8 mouse cellular contexts compared by ENCODE assay signal in the genomic region with DNA sequence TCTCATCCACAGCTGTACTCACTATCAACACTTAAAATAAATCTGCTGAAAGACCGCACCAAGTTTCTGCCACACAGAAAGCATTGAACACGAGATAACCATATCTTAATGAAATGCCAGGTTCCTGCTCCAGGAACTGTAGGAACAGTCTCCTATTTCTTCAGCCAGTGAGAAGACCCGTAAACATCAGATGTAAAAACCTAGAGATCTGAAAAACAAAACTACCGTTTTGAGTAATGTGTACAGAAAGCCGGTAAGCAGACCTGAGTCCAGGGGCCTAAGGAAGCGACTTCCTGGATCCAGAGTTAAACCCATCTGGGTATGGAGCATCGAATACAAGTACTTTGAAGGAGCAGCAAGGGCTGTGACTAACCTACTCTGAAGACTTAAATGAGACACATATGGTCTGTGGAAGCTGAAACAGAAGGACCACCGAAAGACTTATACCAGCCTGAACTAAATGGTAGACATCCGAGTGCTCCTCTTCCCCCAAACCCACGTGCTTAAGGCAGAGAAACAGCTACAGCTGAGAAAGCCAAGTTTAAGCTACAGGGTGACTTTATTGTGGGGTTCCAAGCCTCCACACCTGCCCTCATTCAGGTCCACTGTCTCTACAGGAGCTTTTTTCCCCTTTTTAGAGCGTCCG. TPM values are rescaled to one million over a fixed set of nuclear protein-coding genes. Genes with fewer than 3 reads are reported as not detected.
DNase-seq lines count a peak whose midpoint lies in the region; ATAC-seq and TF ChIP-seq lines count a peak whose summit lies in the region.

No protein-coding gene starts in this region.

- peak overlapping the region; percentile 20 for H3ac ChIP-seq in C2C12 (ENCODE audit: control insufficient read depth, insufficient read length, low read depth)

- peaks cover 1% of the 10 kb centered on the region for H3K79me2 ChIP-seq in C2C12 (ENCODE audit: control insufficient read depth, insufficient read depth)

- H3K36me3 ChIP-seq in C2C12 (ENCODE audit: control insufficient read depth, insufficient read depth), result no peaks in the 10 kb centered on the region
- H3K36me3 ChIP-seq in forebrain, embryonic 10.5 days (replicated peaks), result no peaks in the 10 kb centered on the region
- H3K36me3 ChIP-seq in liver, embryonic 13.5 days, result no peaks in the 10 kb centered on the region

- peaks cover 27% of the 10 kb centered on the region for H3K4me1 ChIP-seq in forebrain, embryonic 10.5 days
- H3K4me1 ChIP-seq in liver, embryonic 13.5 days (replicated peaks), result peaks cover 73% of the 10 kb centered on the region

- no peaks in the 10 kb centered on the region for H3K27me3 ChIP-seq in C2C12 (ENCODE audit: control insufficient read depth, insufficient read depth, insufficient read length)
- no peaks in the 10 kb centered on the region for H3K27me3 ChIP-seq in forebrain, embryonic 10.5 days (ENCODE audit: poor library complexity, severe bottlenecking)
- no peaks in the 10 kb centered on the region for H3K27me3 ChIP-seq in liver, embryonic 13.5 days

- 25% methylated on average over 12 of the region's 12 CpGs for WGBS in forebrain, embryonic 10.5 days
- WGBS in liver, embryonic 13.5 days (ENCODE audit: insufficient replicate concordance), result 4% methylated on average over 12 of the region's 12 CpGs

- H3K27ac ChIP-seq in gastrocnemius, adult 2 months, result peak overlapping the region; percentile 98
- peak overlapping the region; percentile 98 for H3K27ac ChIP-seq in forebrain, embryonic 10.5 days
- peak overlapping the region; percentile 100 for H3K27ac ChIP-seq in liver, embryonic 13.5 days

- no peak for ATAC-seq in liver, embryonic 13.5 days (ENCODE audit: low read depth)

- H3K4me2 ChIP-seq in liver, embryonic 13.5 days, result peak overlapping the region; percentile 88

- TF ChIP-seq CTCF in gastrocnemius, adult 2 months (IDR thresholded peaks at IDR 0.05), result no peak
- no peak for TF ChIP-seq CTCF in C2C12 (IDR thresholded peaks at IDR 0.05; ENCODE audit: control insufficient read depth, insufficient read depth, insufficient read length)

- peak overlapping the region; percentile 94 for H3K9ac ChIP-seq in liver, embryonic 13.5 days

- no peak for DNase-seq in gastrocnemius, adult 2 months
- no peak for DNase-seq in gastrocnemius, postnatal 10 days
- DNase-seq in forebrain, embryonic 10.5 days (ENCODE audit: extremely low spot score, low spot score), result no peak
- DNase-seq in liver, embryonic 13.5 days, result peak; percentile 34
- DNase-seq in cerebellum, postnatal 25 days, result no peak
- no peak for DNase-seq in left cerebral cortex, postnatal 10 days (ENCODE audit: extremely low spot score in 1 of 2, low spot score in 2 of 2)
- DNase-seq in right cerebral cortex, adult 18-20 months, result no peak

- H3K4me3 ChIP-seq in gastrocnemius, adult 2 months, result peak overlapping the region; percentile 74
- H3K4me3 ChIP-seq in C2C12 (ENCODE audit: insufficient read depth, poor library complexity, severe bottlenecking), result peak overlapping the region; percentile 31
- peak overlapping the region; percentile 62 for H3K4me3 ChIP-seq in forebrain, embryonic 10.5 days
- peak overlapping the region; percentile 71 for H3K4me3 ChIP-seq in liver, embryonic 13.5 days (replicated peaks)

- H3K9me3 ChIP-seq in forebrain, embryonic 10.5 days, result no peaks in the 10 kb centered on the region
- H3K9me3 ChIP-seq in liver, embryonic 13.5 days (replicated peaks), result no peaks in the 10 kb centered on the region

- intact Hi-C loops in gastrocnemius, adult 2 months (cut with DNase I), result loop anchor here (10.0 kb wide), 1 partner anchor 258 kb away; no protein-coding TSS in a partner anchor
- intact Hi-C loops in left cerebral cortex, postnatal 10 days (cut with DNase I), result no loop called here

- no peaks in the 10 kb centered on the region for H3K79me3 ChIP-seq in C2C12 (ENCODE audit: low read depth)

TF ChIP-seq in C2C12, 6 proteins besides CTCF, POLR2A, EP300 and RAD21:
- TF ChIP-seq MAX (IDR thresholded peaks at IDR 0.05), result peak; percentile 49
- TF ChIP-seq CEBPB (IDR thresholded peaks at IDR 0.05; ENCODE audit: low read depth), result no peak

RNA-seq across cellular contexts. Expression of a gene that starts 1.0 kb away (rescaled TPM):
- 1 to 10 TPM; 4.2 to 4.5 TPM for total RNA-seq in gastrocnemius, adult 2 months (2021)
- total RNA-seq in gastrocnemius, postnatal 10 days (2021), result 10 to 100 TPM; 19.9 to 21.8 TPM
- polyA plus RNA-seq in C2C12 (2012; fragmentation: generic; extraction: Trizol), result 0.80 TPM
- polyA plus RNA-seq in forebrain, embryonic 10.5 days (2016; fragmentation: Nextera tagmentation; extraction: Ambion mirVana), result 0.38 and 0.49 TPM in 2 replicates
- polyA plus RNA-seq in liver, embryonic 13.5 days (2015; fragmentation: Nextera tagmentation; extraction: Ambion mirVana), result 1.3 and 1.5 TPM in 2 replicates
- 10 to 100 TPM in 1 of 2 experiments, 1 to 10 TPM in 1; 9.6 to 11.8 TPM for total RNA-seq in left cerebral cortex, postnatal 10 days (2021)

RNA-seq across cellular contexts. Expression of a gene that starts 4.8 kb away (rescaled TPM):
- 10 to 100 TPM; 12.4 to 13.8 TPM for total RNA-seq in gastrocnemius, adult 2 months (2021)
- 10 to 100 TPM; 16.3 to 17.6 TPM for total RNA-seq in gastrocnemius, postnatal 10 days (2021)
- 322 TPM for polyA plus RNA-seq in C2C12 (2012; fragmentation: generic; extraction: Trizol)
- 101 and 103 TPM in 2 replicates for polyA plus RNA-seq in forebrain, embryonic 10.5 days (2016; fragmentation: Nextera tagmentation; extraction: Ambion mirVana)
- polyA plus RNA-seq in liver, embryonic 13.5 days (2015; fragmentation: Nextera tagmentation; extraction: Ambion mirVana), result 167 and 177 TPM in 2 replicates
- total RNA-seq in left cerebral cortex, postnatal 10 days (2021), result 10 to 100 TPM; 45.5 to 48.8 TPM

RNA-seq across cellular contexts. Expression of a gene that starts 21.7 kb away (rescaled TPM):
- not detected for total RNA-seq in gastrocnemius, adult 2 months (2021)
- total RNA-seq in gastrocnemius, postnatal 10 days (2021), result not detected
- polyA plus RNA-seq in C2C12 (2012; fragmentation: generic; extraction: Trizol), result 0.01 TPM
- polyA plus RNA-seq in forebrain, embryonic 10.5 days (2016; fragmentation: Nextera tagmentation; extraction: Ambion mirVana), result not detected in 2 replicates
- 0.08 and 0.15 TPM in 2 replicates for polyA plus RNA-seq in liver, embryonic 13.5 days (2015; fragmentation: Nextera tagmentation; extraction: Ambion mirVana)
- under 1 TPM; 0.39 to 0.41 TPM for total RNA-seq in left cerebral cortex, postnatal 10 days (2021)

RNA-seq across cellular contexts. Expression of a gene that starts 24.2 kb away (rescaled TPM):
- under 1 TPM in 1 of 2 experiments, not detected in 1; 0.28 TPM for total RNA-seq in gastrocnemius, adult 2 months (2021)
- total RNA-seq in gastrocnemius, postnatal 10 days (2021), result under 1 TPM; 0.38 to 0.65 TPM
- 0.13 TPM for polyA plus RNA-seq in C2C12 (2012; fragmentation: generic; extraction: Trizol)
- 1.7 and 1.9 TPM in 2 replicates for polyA plus RNA-seq in forebrain, embryonic 10.5 days (2016; fragmentation: Nextera tagmentation; extraction: Ambion mirVana)
- polyA plus RNA-seq in liver, embryonic 13.5 days (2015; fragmentation: Nextera tagmentation; extraction: Ambion mirVana), result 1.2 and 2.4 TPM in 2 replicates
- total RNA-seq in left cerebral cortex, postnatal 10 days (2021), result 1 to 10 TPM; 4.9 to 5.0 TPM

RNA-seq across cellular contexts. Expression of a gene that starts 24.8 kb away (rescaled TPM):
- total RNA-seq in gastrocnemius, adult 2 months (2021), result 10 to 100 TPM; 48.4 to 54.7 TPM
- total RNA-seq in gastrocnemius, postnatal 10 days (2021), result 10 to 100 TPM; 64.9 to 69.1 TPM
- 65.9 TPM for polyA plus RNA-seq in C2C12 (2012; fragmentation: generic; extraction: Trizol)
- 166 and 170 TPM in 2 replicates for polyA plus RNA-seq in forebrain, embryonic 10.5 days (2016; fragmentation: Nextera tagmentation; extraction: Ambion mirVana)
- 62.5 and 80.2 TPM in 2 replicates for polyA plus RNA-seq in liver, embryonic 13.5 days (2015; fragmentation: Nextera tagmentation; extraction: Ambion mirVana)
- 100 to 1,000 TPM; 123 to 124 TPM for total RNA-seq in left cerebral cortex, postnatal 10 days (2021)
